Mouse (Mus musculus) intestine, postnatal 0 days (tissue): ENCODE results near the gene Tmprss11f. TPM values are rescaled to one million over a fixed set of nuclear protein-coding genes. Genes with fewer than 3 reads are reported as not detected.
"Not testable (repeated sequence)": the region's sequence is repeated elsewhere in the genome, so short reads cannot be mapped to it uniquely, and the experiment has no call there.

Experiments
- ATAC-seq: fragments of 200-750 bp; cut with Nextera tagmentation; 2 replicates; pipeline ENCODE4 v1.8.0; 2017; ENCODE audit warnings: mild to moderate bottlenecking, moderate TSS enrichment, moderate library complexity
- H3K27ac ChIP-seq: fragments of 300-500 bp; sonication (generic); 2 replicates; pipeline ENCODE4 v1.5.1; 2014; ENCODE audit warnings: mild to moderate bottlenecking, low read depth, low read length, moderate library complexity
- H3K27me3 ChIP-seq: fragments of 300-500 bp; sonication (generic); replicated peaks from 2 replicates; pipeline ENCODE4 v1.6.1; 2014; ENCODE audit warnings: low read length, mixed read lengths; ENCODE audit not compliant: control insufficient read depth, insufficient read depth
- H3K36me3 ChIP-seq: fragments of 300-500 bp; sonication (generic); 2 replicates; pipeline ENCODE4 v1.6.1; 2014; ENCODE audit warnings: mild to moderate bottlenecking, moderate library complexity; ENCODE audit not compliant: control insufficient read depth, insufficient read depth
- H3K4me1 ChIP-seq: fragments of 300-500 bp; sonication (generic); replicated peaks from 2 replicates; pipeline ENCODE4 v1.6.1; 2014; ENCODE audit warnings: antibody characterized with exemption, low read length, mixed read lengths; ENCODE audit not compliant: control insufficient read depth, insufficient read depth
- H3K4me2 ChIP-seq: fragments of 300-500 bp; sonication (generic); replicated peaks from 2 replicates; pipeline ENCODE4 v1.6.1; 2014; ENCODE audit warnings: low read depth, mild to moderate bottlenecking, moderate library complexity
- H3K4me3 ChIP-seq: fragments of 300-500 bp; sonication (generic); 2 replicates; pipeline ENCODE4 v1.5.1; 2014; ENCODE audit warnings: low read depth, low read length
- H3K9ac ChIP-seq: fragments of 300-500 bp; sonication (generic); 2 replicates; pipeline ENCODE4 v1.6.1; 2014; ENCODE audit warnings: mild to moderate bottlenecking, low read depth, low read length
- H3K9me3 ChIP-seq: fragments of 300-500 bp; sonication (generic); 2 replicates; pipeline ENCODE4 v1.6.1; 2016; ENCODE audit warnings: mixed run types; ENCODE audit not compliant: control insufficient read depth
- CTCF ChIP-seq: sonication (generic); IDR thresholded peaks from 2 replicates; pipeline ENCODE4 v1.5.1; 2016; ENCODE audit warnings: low read depth, mild to moderate bottlenecking, control low read depth, antibody characterized with exemption, moderate library complexity
- WGBS: fragments of 180-500 bp; shearing (Covaris S2); extraction: QIAGEN DNeasy Blood & Tissue Kit; methylation state at CpG from one replicate; pipeline ENCODE4 v1.1.7; 2014; 5-methylcytosine and 5-hydroxymethylcytosine counted together
- polyA plus RNA-seq: library from polyadenylated mRNA; unstranded; fragments of >200 nt; fragmentation: Nextera tagmentation; extraction: Ambion mirVana; gene quantifications from 2 replicates; pipeline ENCODE4 v1.2.1, GENCODE M21; 2015

Tmprss11f gene
- polyA plus RNA-seq, 1 experiment from 2014 or later, result not detected

GRCm38 (mm10) chr5:86582618-86583017 lies 49.6 kb downstream of the Tmprss11f start:
- no peak overlapping the region for H3K9ac ChIP-seq
- H3K4me2 ChIP-seq, result no peak overlapping the region
- no peaks in the 10 kb centered on the region for H3K27me3 ChIP-seq
- TF ChIP-seq CTCF, result no peak
- H3K4me3 ChIP-seq, result no peak overlapping the region
- 93% methylated on average over 5 of the region's 5 CpGs for WGBS
- H3K9me3 ChIP-seq, result no peaks in the 10 kb centered on the region
- H3K4me1 ChIP-seq, result no peaks in the 10 kb centered on the region
- ATAC-seq, result no peak
- no peak overlapping the region for H3K27ac ChIP-seq
- no peaks in the 10 kb centered on the region for H3K36me3 ChIP-seq

- Histone ChIP-seq H3K36me3 (no peaks in the 10 kb centered on the region), H3K4me1 (no peaks in the 10 kb centered on the region), H3K9me3 (no peaks in the 10 kb centered on the region), H3K27me3 (no peaks in the 10 kb centered on the region), H3K4me2 (no peak overlapping the region), H3K9ac (no peak overlapping the region), H3K4me3 (no peak overlapping the region), H3K27ac (no peak overlapping the region)
- WGBS, result 81% methylated on average over 5 of the region's 5 CpGs
- TF ChIP-seq CTCF, result no peak
- no peak for ATAC-seq
Measured at GRCm38 (mm10) chr5:86581998-86582397, 50.2 kb downstream of the Tmprss11f start.

- not testable (repeated sequence) for H3K4me3 ChIP-seq, H3K36me3 ChIP-seq, H3K27me3 ChIP-seq, H3K9me3 ChIP-seq, H3K27ac ChIP-seq, H3K4me1 ChIP-seq, ATAC-seq, H3K9ac ChIP-seq, H3K4me2 ChIP-seq
- 49% methylated on average over 8 of the region's 8 CpGs for WGBS
Measured at GRCm38 (mm10) chr5:86578761-86579160, 53.5 kb downstream of the Tmprss11f start.

GRCm38 (mm10) chr5:86546693-86547092 lies 85.5 kb downstream of the Tmprss11f start:
- Histone ChIP-seq H3K4me3 (no peak overlapping the region), H3K4me2 (no peak overlapping the region), H3K27ac (no peak overlapping the region), H3K4me1 (no peaks in the 10 kb centered on the region), H3K9me3 (no peaks in the 10 kb centered on the region), H3K27me3 (no peaks in the 10 kb centered on the region), H3K9ac (no peak overlapping the region), H3K36me3 (no peaks in the 10 kb centered on the region)
- no peak for TF ChIP-seq CTCF
- WGBS, result 97% methylated on average over 2 of the region's 2 CpGs
- ATAC-seq, result no peak

- Histone ChIP-seq H3K4me2 (no peak overlapping the region), H3K27me3 (no peaks in the 10 kb centered on the region), H3K9ac (no peak overlapping the region), H3K4me3 (no peak overlapping the region), H3K27ac (no peak overlapping the region), H3K4me1 (no peaks in the 10 kb centered on the region), H3K9me3 (no peaks in the 10 kb centered on the region), H3K36me3 (no peaks in the 10 kb centered on the region)
- 79% methylated on average over 3 of the region's 3 CpGs for whole genome bisulfite sequencing
- ATAC-seq, result no peak
- no peak for TF ChIP-seq CTCF
Measured at GRCm38 (mm10) chr5:86540601-86541000, 91.6 kb downstream of the Tmprss11f start.

- TF ChIP-seq CTCF, result no peak
- 81% methylated on average over 2 of the region's 2 CpGs for WGBS
- Histone ChIP-seq H3K9ac (no peak overlapping the region), H3K4me3 (no peak overlapping the region), H3K36me3 (no peaks in the 10 kb centered on the region), H3K27ac (no peak overlapping the region), H3K9me3 (no peaks in the 10 kb centered on the region), H3K27me3 (no peaks in the 10 kb centered on the region), H3K4me1 (no peaks in the 10 kb centered on the region), H3K4me2 (no peak overlapping the region)
- ATAC-seq, result no peak
Measured at GRCm38 (mm10) chr5:86528725-86529124, 103.5 kb downstream of the Tmprss11f start.

GRCm38 (mm10) chr5:86518500-86518899 lies 113.7 kb downstream of the Tmprss11f start, which contains the start of gene Tmprss11g:
Gene Tmprss11g, minus strand, starts transcription at chr5:86518600.
- TF ChIP-seq CTCF, result no peak
- Histone ChIP-seq H3K9me3 (no peaks in the 10 kb centered on the region), H3K4me1 (no peaks in the 10 kb centered on the region), H3K27me3 (no peaks in the 10 kb centered on the region), H3K4me3 (no peak within 1 kb of the TSS), H3K4me2 (no peak within 1 kb of the TSS), H3K27ac (no peak within 1 kb of the TSS), H3K36me3 (no peaks in the 10 kb centered on the region), H3K9ac (no peak within 1 kb of the TSS)
- WGBS, result 68% methylated on average over 9 of the region's 9 CpGs
- ATAC-seq, result no peak
